Mouse (Mus musculus) limb, embryonic 12.5 days (tissue): Measurements from ENCODE around the gene Sec63. TPM values are rescaled to one million over a fixed set of nuclear protein-coding genes. Genes with fewer than 3 reads are reported as not detected.

ENCODE experiments used
- polyA plus RNA-seq: library from polyadenylated mRNA; unstranded; fragments of >200 nt; fragmentation: Nextera tagmentation; extraction: Ambion mirVana; gene quantifications from 2 replicates; pipeline ENCODE4 v1.2.1, GENCODE M21; 2016

The Sec63 gene
- polyA plus RNA-seq, 1 experiment from 2014 or later, result 28.6 TPM

Other genes starting within 250 kb of the Sec63 start
- not detected in 2 replicates for gene Nr2e1, start 177.9 kb upstream of the Sec63 start, polyA plus RNA-seq
- 9.0 and 9.1 TPM in 2 replicates for gene Ostm1, start 177.7 kb upstream of the Sec63 start, polyA plus RNA-seq
- gene Scml4, start 98.9 kb downstream of the Sec63 start, polyA plus RNA-seq, result 0.33 and 0.89 TPM in 2 replicates